Mouse (Mus musculus): Measurements from ENCODE around the gene Zbtb34. TPM values are rescaled to one million over a fixed set of nuclear protein-coding genes. Genes with fewer than 3 reads are reported as not detected.

Zbtb34 gene
- polyA plus RNA-seq, 2 experiments from 2014 or later = 1.4 TPM

Other genes with a start within 250 kb of the Zbtb34 start
- gene Angptl2, start 215.3 kb downstream of the Zbtb34 start, polyA plus RNA-seq (2017; shearing (Covaris generic)) = 10 to 100 TPM in 1 of 2 experiments, 1 to 10 TPM in 1; 7.6 to 16.5 TPM
- gene Ralgps1, start 59.8 kb downstream of the Zbtb34 start, polyA plus RNA-seq (2017; shearing (Covaris generic)) = 10 to 100 TPM in 1 of 2 experiments, 1 to 10 TPM in 1; 7.2 to 14.4 TPM
- 10 to 100 TPM; 18.3 to 24.0 TPM for gene Zbtb43, start 37.2 kb upstream of the Zbtb34 start, polyA plus RNA-seq (2017; shearing (Covaris generic))
- not detected for gene Lmx1b, start 209.2 kb upstream of the Zbtb34 start, polyA plus RNA-seq (2017; shearing (Covaris generic))